Mouse (Mus musculus) stomach, embryonic 16.5 days (tissue): ENCODE measurements around the gene Ltb. TPM values are rescaled to one million over a fixed set of nuclear protein-coding genes. Genes with fewer than 3 reads are reported as not detected.
A peak's percentile ranks its signal among the peaks of the same experiment; 100 is the strongest.

Source experiments
- ATAC-seq: fragments of 200-750 bp; cut with Nextera tagmentation; 2 replicates; pipeline ENCODE4 v1.8.0; 2017; ENCODE audit warnings: moderate number of reproducible peaks, moderate TSS enrichment; ENCODE audit not compliant: insufficient read depth, low FRiP score
- H3K27ac ChIP-seq: fragments of 300-500 bp; sonication (generic); 2 replicates; pipeline ENCODE4 v1.5.1; 2014; ENCODE audit warnings: low read length
- H3K27me3 ChIP-seq: fragments of 300-500 bp; sonication (generic); 2 replicates; pipeline ENCODE4 v1.6.1; 2014; ENCODE audit warnings: low read length, control low read depth, mixed read lengths; ENCODE audit not compliant: control insufficient read depth, insufficient read depth
- H3K36me3 ChIP-seq: fragments of 300-500 bp; sonication (generic); 2 replicates; pipeline ENCODE4 v1.6.1; 2014; ENCODE audit warnings: low read length; ENCODE audit not compliant: control insufficient read depth, insufficient read depth
- H3K4me1 ChIP-seq: fragments of 300-500 bp; sonication (generic); 2 replicates; pipeline ENCODE4 v1.6.1; 2014; ENCODE audit warnings: low read length, control low read depth, mixed read lengths; ENCODE audit not compliant: control insufficient read depth, insufficient read depth
- H3K4me2 ChIP-seq: fragments of 300-500 bp; sonication (generic); 2 replicates; pipeline ENCODE4 v1.6.1; 2014; ENCODE audit warnings: low read depth, low read length, mixed read lengths
- H3K4me3 ChIP-seq: fragments of 300-500 bp; sonication (generic); replicated peaks from 2 replicates; pipeline ENCODE4 v1.5.1; 2014; ENCODE audit warnings: mild to moderate bottlenecking, low read length
- H3K9ac ChIP-seq: fragments of 300-500 bp; sonication (generic); 2 replicates; pipeline ENCODE4 v1.6.1; 2014; ENCODE audit warnings: low read length
- H3K9me3 ChIP-seq: fragments of 300-500 bp; sonication (generic); replicated peaks from 2 replicates; pipeline ENCODE4 v1.6.1; 2016; ENCODE audit warnings: low read length, control low read depth; ENCODE audit not compliant: control insufficient read depth
- WGBS: fragments of 180-500 bp; shearing (Covaris S2); extraction: QIAGEN DNeasy Blood & Tissue Kit; methylation state at CpG from one replicate; pipeline ENCODE4 v1.1.7; 2014; 5-methylcytosine and 5-hydroxymethylcytosine counted together
- microRNA-seq: library from miRNA; unstranded; fragments of <30 nt; microRNA quantifications from one replicate; pipeline ENCODE4, GENCODE M21; 2016
- polyA plus RNA-seq: library from polyadenylated mRNA; unstranded; fragments of >200 nt; fragmentation: Nextera tagmentation; extraction: Ambion mirVana; gene quantifications from 2 replicates; pipeline ENCODE4 v1.2.1, GENCODE M21; 2015

Gene Ltb
- polyA plus RNA-seq, 1 experiment from 2014 or later: 2.0 TPM

GRCm38 (mm10) chr17:35243086-35243485, 48.8 kb downstream of the Ltb start:
- Histone ChIP-seq H3K4me1 (peaks cover 36% of the 10 kb centered on the region), H3K36me3 (peaks cover 28% of the 10 kb centered on the region), H3K9me3 (no peaks in the 10 kb centered on the region), H3K27me3 (no peaks in the 10 kb centered on the region), H3K27ac (peak overlapping the region; percentile 99), H3K9ac (peak overlapping the region; percentile 95), H3K4me3 (peak overlapping the region; percentile 77), H3K4me2 (peak overlapping the region; percentile 76)
- no peak for ATAC-seq
- WGBS: 2% methylated on average over 16 of the region's 16 CpGs

GRCm38 (mm10) chr17:35244999-35245398, 50.8 kb downstream of the Ltb start:
- Histone ChIP-seq H3K9ac (0 out of 2 replicates have a peak overlapping the region, but pooled peaks have one; percentile 4), H3K27ac (no peak overlapping the region), H3K36me3 (peaks cover 28% of the 10 kb centered on the region), H3K27me3 (no peaks in the 10 kb centered on the region), H3K9me3 (no peaks in the 10 kb centered on the region), H3K4me3 (no peak overlapping the region), H3K4me1 (peaks cover 36% of the 10 kb centered on the region), H3K4me2 (peak overlapping the region; percentile 76)
- no peak for ATAC-seq
- WGBS: 61% methylated on average over 2 of the region's 2 CpGs

Small RNA genes lying within 50 kb of the gene (microRNA-seq; reads per million reads assigned to microRNA genes)
- gene Mir6973a (not detected), gene Mir6974 (not detected), gene Mir6975 (1.7 reads per million, percentile 2 among the genes with 10 or more reads in this experiment)

Other genes with a start within 250 kb of the Ltb start
- 0.94 and 1.4 TPM in 2 replicates for gene Hspa1b, start 235.2 kb upstream of the Ltb start, polyA plus RNA-seq
- 0.27 TPM in 1 of 2 replicates, not detected in the other for gene Gm20481, start 224.5 kb upstream of the Ltb start, polyA plus RNA-seq
- 13.7 and 16.3 TPM in 2 replicates for gene Hspa1a, start 222.3 kb upstream of the Ltb start, polyA plus RNA-seq
- 0.96 and 1.4 TPM in 2 replicates for gene Hspa1l, start 221.7 kb upstream of the Ltb start, polyA plus RNA-seq
- gene Lsm2, start 212.6 kb upstream of the Ltb start, polyA plus RNA-seq: 145 and 146 TPM in 2 replicates
- 81.1 and 82.1 TPM in 2 replicates for gene Vars, start 193.5 kb upstream of the Ltb start, polyA plus RNA-seq
- gene Vwa7, start 177.9 kb upstream of the Ltb start, polyA plus RNA-seq: 0.26 and 0.42 TPM in 2 replicates
- gene Sapcd1, start 166.4 kb upstream of the Ltb start, polyA plus RNA-seq: 14.2 and 14.3 TPM in 2 replicates
- gene Msh5, start 147.7 kb upstream of the Ltb start, polyA plus RNA-seq: 3.9 and 4.2 TPM in 2 replicates
- 396 and 441 TPM in 2 replicates for gene Clic1, start 144.5 kb upstream of the Ltb start, polyA plus RNA-seq
- 190 and 193 TPM in 2 replicates for gene Ddah2, start 135.4 kb upstream of the Ltb start, polyA plus RNA-seq
- gene Ly6g6c, start 129.1 kb upstream of the Ltb start, polyA plus RNA-seq: 50.6 and 109 TPM in 2 replicates
- 0.48 and 1.0 TPM in 2 replicates for gene Mpig6b, start 128.3 kb upstream of the Ltb start, polyA plus RNA-seq
- 32.3 and 49.2 TPM in 2 replicates for gene Ly6g6e, start 117.5 kb upstream of the Ltb start, polyA plus RNA-seq
- 3.2 and 4.1 TPM in 2 replicates for gene Ly6g6d, start 116.4 kb upstream of the Ltb start, polyA plus RNA-seq
- 0.46 and 0.54 TPM in 2 replicates for gene Ly6g6f, start 108.8 kb upstream of the Ltb start, polyA plus RNA-seq
- 95.8 and 97.9 TPM in 2 replicates for gene Abhd16a, start 105.2 kb upstream of the Ltb start, polyA plus RNA-seq
- gene Ly6g5c, start 86.2 kb upstream of the Ltb start, polyA plus RNA-seq: not detected in 2 replicates
- gene Ly6g5b, start 79.0 kb upstream of the Ltb start, polyA plus RNA-seq: 0.53 and 0.89 TPM in 2 replicates
- 18.1 and 19.4 TPM in 2 replicates for gene Gpank1, start 73.0 kb upstream of the Ltb start, polyA plus RNA-seq
- gene Csnk2b, start 72.4 kb upstream of the Ltb start, polyA plus RNA-seq: 245 and 269 TPM in 2 replicates
- gene D17H6S53E, start 68.1 kb upstream of the Ltb start, polyA plus RNA-seq: 11.7 and 14.2 TPM in 2 replicates
- gene Apom, start 62.4 kb upstream of the Ltb start, polyA plus RNA-seq: 24.9 and 34.0 TPM in 2 replicates
- 41.2 and 48.4 TPM in 2 replicates for gene Bag6, start 59.3 kb upstream of the Ltb start, polyA plus RNA-seq
- 111 and 125 TPM in 2 replicates for gene Prrc2a, start 29.5 kb upstream of the Ltb start, polyA plus RNA-seq
- gene Aif1, start 18.4 kb upstream of the Ltb start, polyA plus RNA-seq: 19.9 and 20.2 TPM in 2 replicates
- gene Lst1, start 6.0 kb upstream of the Ltb start, polyA plus RNA-seq: 28.1 and 29.9 TPM in 2 replicates
- 0.32 TPM in 1 of 2 replicates, not detected in the other for gene Tnf, start 7.6 kb downstream of the Ltb start, polyA plus RNA-seq
- gene Lta, start 10.9 kb downstream of the Ltb start, polyA plus RNA-seq: 0.44 and 0.46 TPM in 2 replicates
- 0.27 TPM in 1 of 2 replicates, not detected in the other for gene Gm16181, start 26.4 kb downstream of the Ltb start, polyA plus RNA-seq
- gene Atp6v1g2, start 39.2 kb downstream of the Ltb start, polyA plus RNA-seq: 6.0 and 6.8 TPM in 2 replicates
- 6.4 and 8.8 TPM in 2 replicates for gene Nfkbil1, start 41.4 kb downstream of the Ltb start, polyA plus RNA-seq
- 340 and 353 TPM in 2 replicates for gene Ddx39b, start 47.3 kb downstream of the Ltb start, polyA plus RNA-seq
- gene H2-D1, start 68.3 kb downstream of the Ltb start, polyA plus RNA-seq: 169 and 219 TPM in 2 replicates
- 0.74 and 0.75 TPM in 2 replicates for gene H2-Q1, start 126.0 kb downstream of the Ltb start, polyA plus RNA-seq
- gene H2-Q2, start 147.8 kb downstream of the Ltb start, polyA plus RNA-seq: 15.0 and 16.3 TPM in 2 replicates
- 2.2 and 2.6 TPM in 2 replicates for gene H2-Q4, start 185.2 kb downstream of the Ltb start, polyA plus RNA-seq
- 0.86 and 1.1 TPM in 2 replicates for gene H2-Q6, start 230.4 kb downstream of the Ltb start, polyA plus RNA-seq
- 3.6 and 4.2 TPM in 2 replicates for gene H2-Q7, start 244.7 kb downstream of the Ltb start, polyA plus RNA-seq